Mouse (Mus musculus) heart, embryonic 16.5 days (tissue): Measurements from ENCODE around the gene Tnnc1. TPM values are rescaled to one million over a fixed set of nuclear protein-coding genes. Genes with fewer than 3 reads are reported as not detected.

ENCODE experiments used
- ATAC-seq: fragments of 200-750 bp; cut with Nextera tagmentation; replicated peaks from 2 replicates; pipeline ENCODE4 v1.8.0; 2017; ENCODE audit warnings: moderate number of reproducible peaks; ENCODE audit not compliant: insufficient read depth, low FRiP score; ENCODE audit errors: extremely low read depth
- H3K27ac ChIP-seq: fragments of 300-500 bp; sonication (generic); 2 replicates; pipeline ENCODE4 v1.5.1; 2014; ENCODE audit warnings: mild to moderate bottlenecking, low read length, control low read depth, moderate library complexity
- H3K27me3 ChIP-seq: fragments of 300-500 bp; sonication (generic); 2 replicates; pipeline ENCODE4 v1.6.1; 2014; ENCODE audit warnings: low read length, mixed read lengths; ENCODE audit not compliant: control insufficient read depth, insufficient read depth
- H3K36me3 ChIP-seq: fragments of 300-500 bp; sonication (generic); 2 replicates; pipeline ENCODE4 v1.6.1; 2014; ENCODE audit not compliant: control insufficient read depth, insufficient read depth
- H3K4me1 ChIP-seq: fragments of 300-500 bp; sonication (generic); 2 replicates; pipeline ENCODE4 v1.6.1; 2014; ENCODE audit warnings: low read length, mixed read lengths; ENCODE audit not compliant: control insufficient read depth, insufficient read depth
- H3K4me2 ChIP-seq: fragments of 300-500 bp; sonication (generic); 2 replicates; pipeline ENCODE4 v1.6.1; 2014; ENCODE audit warnings: low read depth, mild to moderate bottlenecking, control low read depth, low read length
- H3K4me3 ChIP-seq: fragments of 300-500 bp; sonication (generic); 2 replicates; pipeline ENCODE4 v1.5.1; 2014; ENCODE audit warnings: mild to moderate bottlenecking, control low read depth, low read length
- H3K9ac ChIP-seq: fragments of 300-500 bp; sonication (generic); 2 replicates; pipeline ENCODE4 v1.6.1; 2014; ENCODE audit warnings: low read length, control low read depth
- H3K9me3 ChIP-seq: fragments of 300-500 bp; sonication (generic); replicated peaks from 2 replicates; pipeline ENCODE4 v1.6.1; 2016; ENCODE audit warnings: low read length; ENCODE audit not compliant: control insufficient read depth
- WGBS: fragments of 180-500 bp; shearing (Covaris S2); extraction: QIAGEN DNeasy Blood & Tissue Kit; methylation state at CpG from one replicate; pipeline ENCODE4 v1.1.7; 2014; 5-methylcytosine and 5-hydroxymethylcytosine counted together
- polyA plus RNA-seq: library from polyadenylated mRNA; unstranded; fragments of >200 nt; fragmentation: Nextera tagmentation; extraction: Ambion mirVana; gene quantifications from 2 replicates; pipeline ENCODE4 v1.2.1, GENCODE M21; 2015

Tnnc1 gene
- 4,861 and 5,105 TPM in 2 replicates for polyA plus RNA-seq

- H3K27me3 ChIP-seq = no peaks in the 10 kb centered on the region
- peaks cover 41% of the 10 kb centered on the region for H3K4me1 ChIP-seq
- peak within 1 kb of the TSS; percentile 95 for H3K27ac ChIP-seq
- peaks cover 9% of the 10 kb centered on the region for H3K36me3 ChIP-seq
- H3K4me3 ChIP-seq = peak within 1 kb of the TSS; percentile 85
- peak; percentile 20; the same call in 1 of the 2 replicates for ATAC-seq
- H3K9me3 ChIP-seq = no peaks in the 10 kb centered on the region
- H3K4me2 ChIP-seq = peak within 1 kb of the TSS; percentile 92
- 31% methylated on average over 2 of the region's 2 CpGs for WGBS
- peak within 1 kb of the TSS; percentile 98 for H3K9ac ChIP-seq
Measured at GRCm38 (mm10) chr14:31208084-31208483, at the start of gene Tnnc1. Gene Tnnc1, plus strand, starts transcription at chr14:31208312.

GRCm38 (mm10) chr14:31160196-31161150, 47.6 kb upstream of the Tnnc1 start:
- Histone ChIP-seq H3K4me2 (no peak overlapping the region), H3K9ac (no peak overlapping the region), H3K4me3 (no peak overlapping the region)

GRCm38 (mm10) chr14:31161191-31161590, 46.9 kb upstream of the Tnnc1 start:
- no peaks in the 10 kb centered on the region for H3K36me3 ChIP-seq
- 81% methylated on average over 7 of the region's 7 CpGs for WGBS
- H3K27ac ChIP-seq = no peak overlapping the region
- ATAC-seq = no peak
- H3K9ac ChIP-seq = no peak overlapping the region
- H3K9me3 ChIP-seq = no peaks in the 10 kb centered on the region
- H3K4me1 ChIP-seq = peaks cover 17% of the 10 kb centered on the region
- H3K27me3 ChIP-seq = no peaks in the 10 kb centered on the region
- no peak overlapping the region for H3K4me3 ChIP-seq
- no peak overlapping the region for H3K4me2 ChIP-seq

More at GRCm38 (mm10) chr14:31160196-31161150, 47.6 kb upstream of the Tnnc1 start:
- Histone ChIP-seq H3K36me3 (no peaks in the 10 kb centered on the region), H3K27me3 (no peaks in the 10 kb centered on the region), H3K27ac (no peak overlapping the region), H3K4me1 (peaks cover 14% of the 10 kb centered on the region), H3K9me3 (no peaks in the 10 kb centered on the region)
- ATAC-seq = no peak
- 58% methylated on average over 27 of the region's 27 CpGs for WGBS

- Histone ChIP-seq H3K4me1 (peaks cover 17% of the 10 kb centered on the region), H3K9me3 (no peaks in the 10 kb centered on the region), H3K36me3 (no peaks in the 10 kb centered on the region), H3K9ac (no peak overlapping the region), H3K27me3 (no peaks in the 10 kb centered on the region), H3K4me3 (no peak overlapping the region), H3K4me2 (no peak overlapping the region), H3K27ac (no peak overlapping the region)
- ATAC-seq = no peak
- WGBS = 76% methylated on average over 10 of the region's 10 CpGs
Measured at GRCm38 (mm10) chr14:31161638-31162037, 46.5 kb upstream of the Tnnc1 start.

GRCm38 (mm10) chr14:31164067-31164466, 44.0 kb upstream of the Tnnc1 start:
- Histone ChIP-seq H3K36me3 (no peaks in the 10 kb centered on the region), H3K4me1 (peaks cover 17% of the 10 kb centered on the region), H3K4me3 (no peak overlapping the region), H3K4me2 (no peak overlapping the region), H3K9ac (no peak overlapping the region), H3K27me3 (no peaks in the 10 kb centered on the region), H3K9me3 (no peaks in the 10 kb centered on the region), H3K27ac (peak overlapping the region; percentile 37; the same call in 1 of the 2 replicates)
- WGBS = 35% methylated on average over 8 of the region's 8 CpGs
- no peak for ATAC-seq

- Histone ChIP-seq H3K9me3 (no peaks in the 10 kb centered on the region), H3K27ac (no peak overlapping the region), H3K4me1 (peaks cover 19% of the 10 kb centered on the region), H3K4me3 (no peak overlapping the region), H3K36me3 (no peaks in the 10 kb centered on the region; the same call in 1 of the 2 replicates), H3K9ac (no peak overlapping the region), H3K4me2 (no peak overlapping the region), H3K27me3 (no peaks in the 10 kb centered on the region)
- ATAC-seq = no peak
- 59% methylated on average over 2 of the region's 2 CpGs for WGBS
Measured at GRCm38 (mm10) chr14:31165010-31165409, 43.1 kb upstream of the Tnnc1 start.

- Histone ChIP-seq H3K9me3 (no peaks in the 10 kb centered on the region), H3K4me2 (peak overlapping the region; percentile 23; the same call in 1 of the 2 replicates), H3K4me3 (no peak overlapping the region), H3K36me3 (peaks cover 3% of the 10 kb centered on the region), H3K27ac (no peak overlapping the region), H3K27me3 (no peaks in the 10 kb centered on the region), H3K4me1 (peaks cover 19% of the 10 kb centered on the region), H3K9ac (no peak overlapping the region)
- ATAC-seq = no peak
- WGBS = 55% methylated on average over 7 of the region's 7 CpGs
Measured at GRCm38 (mm10) chr14:31165458-31165857, 42.7 kb upstream of the Tnnc1 start.

GRCm38 (mm10) chr14:31165991-31166630, 42.0 kb upstream of the Tnnc1 start:
- H3K4me3 ChIP-seq = peak overlapping the region; percentile 50
- peak overlapping the region; percentile 30; the same call in 1 of the 2 replicates for H3K9ac ChIP-seq
- ATAC-seq = no peak

GRCm38 (mm10) chr14:31166827-31167226, 41.3 kb upstream of the Tnnc1 start:
- H3K9me3 ChIP-seq = no peaks in the 10 kb centered on the region
- H3K4me2 ChIP-seq = peak overlapping the region; percentile 47
- H3K4me3 ChIP-seq = peak overlapping the region; percentile 50
- H3K27ac ChIP-seq = no peak overlapping the region
- WGBS = 48% methylated on average over 9 of the region's 9 CpGs
- peaks cover 16% of the 10 kb centered on the region for H3K36me3 ChIP-seq
- peak overlapping the region; percentile 57 for H3K9ac ChIP-seq
- peaks cover 19% of the 10 kb centered on the region for H3K4me1 ChIP-seq
- H3K27me3 ChIP-seq = no peaks in the 10 kb centered on the region
- no peak for ATAC-seq

More at GRCm38 (mm10) chr14:31165991-31166630, 42.0 kb upstream of the Tnnc1 start:
- peaks cover 19% of the 10 kb centered on the region for H3K4me1 ChIP-seq
- H3K9me3 ChIP-seq = no peaks in the 10 kb centered on the region
- peaks cover 9% of the 10 kb centered on the region for H3K36me3 ChIP-seq
- H3K4me2 ChIP-seq = peak overlapping the region; percentile 47
- WGBS = 46% methylated on average over 10 of the region's 10 CpGs
- no peaks in the 10 kb centered on the region for H3K27me3 ChIP-seq
- no peak overlapping the region for H3K27ac ChIP-seq
